Mouse (Mus musculus) bone marrow macrophage, adult 2 months (primary cell): Measurements from ENCODE around the gene C5ar2.

ENCODE experiments used
- CTCF ChIP-seq: IDR thresholded peaks from 2 replicates; pipeline ENCODE4 v1.5.1; 2012; ENCODE audit warnings: low read depth, mild to moderate bottlenecking, low read length, moderate library complexity
- POLR2A ChIP-seq: IDR thresholded peaks from 2 replicates; pipeline ENCODE4 v1.6.1; 2012; ENCODE audit warnings: mild to moderate bottlenecking, low read depth, low read length, borderline replicate concordance

- TF ChIP-seq CTCF (no peak), POLR2A (no peak)
Measured at GRCm38 (mm10) chr7:16284001-16284400, 40.0 kb upstream of the C5ar2 start.
